Mouse (Mus musculus) bone marrow, adult 2 months (tissue): ENCODE measurements around the gene Sec14l5.

Experiments used
- CTCF ChIP-seq: fragments of 200-500 bp; IDR thresholded peaks from 2 replicates; pipeline ENCODE4 v1.5.1; 2011; ENCODE audit warnings: low read length, control low read depth; ENCODE audit not compliant: control insufficient read depth, insufficient read depth
- POLR2A ChIP-seq: fragments of 200-500 bp; IDR thresholded peaks from 2 replicates; pipeline ENCODE4 v1.6.1; 2011; ENCODE audit warnings: low read depth, mild to moderate bottlenecking, control low read depth, low read length, borderline replicate concordance; ENCODE audit not compliant: control insufficient read depth

DNA sequence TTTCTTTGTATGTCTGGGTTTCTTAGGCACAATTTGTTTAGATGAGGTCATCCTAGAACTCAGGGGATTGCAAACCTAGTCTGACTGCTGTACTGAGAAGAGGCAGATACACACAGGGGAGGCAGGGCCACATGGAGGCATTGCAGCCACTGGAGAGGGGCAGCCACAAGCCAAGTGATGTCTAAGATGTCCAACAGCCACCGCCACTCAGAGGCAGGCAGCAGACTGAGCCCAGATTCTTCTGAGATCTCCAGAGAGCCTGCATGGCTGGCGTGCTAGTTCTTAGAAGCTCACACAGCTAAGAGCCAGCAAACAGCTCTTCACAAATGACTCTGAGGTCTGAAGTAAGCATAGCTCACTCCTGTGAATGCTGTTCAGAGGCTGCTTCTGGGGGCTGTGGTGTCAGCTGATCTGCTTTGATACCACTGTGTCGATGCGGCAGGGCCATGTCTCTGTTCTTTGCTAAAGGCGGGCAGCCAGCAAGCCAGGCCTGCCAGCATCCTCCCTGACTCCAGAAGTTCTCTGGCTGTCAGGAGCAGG, 58.6 kb downstream of the Sec14l5 start:
- no peak for TF ChIP-seq POLR2A
- no peak for TF ChIP-seq CTCF
